Mouse (Mus musculus) stomach, embryonic 16.5 days (tissue): Measurements from ENCODE around the gene Slc26a6. TPM values are rescaled to one million over a fixed set of nuclear protein-coding genes. Genes with fewer than 3 reads are reported as not detected.

ENCODE experiments used
- microRNA-seq: library from miRNA; unstranded; fragments of <30 nt; microRNA quantifications from one replicate; pipeline ENCODE4, GENCODE M21; 2016
- polyA plus RNA-seq: library from polyadenylated mRNA; unstranded; fragments of >200 nt; fragmentation: Nextera tagmentation; extraction: Ambion mirVana; gene quantifications from 2 replicates; pipeline ENCODE4 v1.2.1, GENCODE M21; 2015

Slc26a6 gene
- polyA plus RNA-seq, 1 experiment from 2014 or later = 15.5 TPM

Small RNA genes lying within 50 kb of the gene (microRNA-seq; reads per million reads assigned to microRNA genes)
- gene Gm23156 = not detected

Other genes starting within 250 kb of the Slc26a6 start
- 45.5 and 50.8 TPM in 2 replicates for gene Arih2, start 203.9 kb upstream of the Slc26a6 start, polyA plus RNA-seq
- gene Slc25a20, start 191.2 kb upstream of the Slc26a6 start, polyA plus RNA-seq = 47.7 and 47.8 TPM in 2 replicates
- 19.7 and 23.4 TPM in 2 replicates for gene Prkar2a, start 164.0 kb upstream of the Slc26a6 start, polyA plus RNA-seq
- gene Ip6k2, start 69.5 kb upstream of the Slc26a6 start, polyA plus RNA-seq = 64.8 and 65.3 TPM in 2 replicates
- gene Nckipsd, start 44.9 kb upstream of the Slc26a6 start, polyA plus RNA-seq = 13.7 and 14.2 TPM in 2 replicates
- gene Celsr3, start 27.0 kb upstream of the Slc26a6 start, polyA plus RNA-seq = 0.74 and 1.0 TPM in 2 replicates
- gene Tmem89, start 61.3 kb downstream of the Slc26a6 start, polyA plus RNA-seq = 0.27 TPM in 1 of 2 replicates, not detected in the other
- 482 and 516 TPM in 2 replicates for gene Uqcrc1, start 83.3 kb downstream of the Slc26a6 start, polyA plus RNA-seq
- gene Col7a1, start 100.3 kb downstream of the Slc26a6 start, polyA plus RNA-seq = 6.0 and 8.5 TPM in 2 replicates
- 0.31 and 0.40 TPM in 2 replicates for gene Ucn2, start 132.7 kb downstream of the Slc26a6 start, polyA plus RNA-seq
- gene Pfkfb4, start 138.5 kb downstream of the Slc26a6 start, polyA plus RNA-seq = 10.2 and 11.2 TPM in 2 replicates
- gene Shisa5, start 185.3 kb downstream of the Slc26a6 start, polyA plus RNA-seq = 132 and 161 TPM in 2 replicates
- 13.7 and 15.7 TPM in 2 replicates for gene Trex1, start 206.5 kb downstream of the Slc26a6 start, polyA plus RNA-seq
- 23.1 and 23.4 TPM in 2 replicates for gene Atrip, start 220.8 kb downstream of the Slc26a6 start, polyA plus RNA-seq
- gene Ccdc51, start 229.2 kb downstream of the Slc26a6 start, polyA plus RNA-seq = 15.8 and 17.3 TPM in 2 replicates
- gene Tma7, start 229.3 kb downstream of the Slc26a6 start, polyA plus RNA-seq = 495 and 585 TPM in 2 replicates
- gene Plxnb1, start 242.1 kb downstream of the Slc26a6 start, polyA plus RNA-seq = 15.4 and 15.6 TPM in 2 replicates